13 mouse cellular contexts compared by ENCODE assay signal in genomic region chr13:26519054-26519453, GRCm38 (mm10).
"Had no signal": no experiment of that assay in that cellular context is flagged by ENCODE, and none has a peak within 500 bp of the region (broad histone marks: within the 10 kb centered on the region; RNA-seq: fewer than 3 reads in every experiment).

No protein-coding gene starts in this region.

- H3K9me3 ChIP-seq: limb, embryonic 15.5 days; liver, embryonic 12.5 days; lung, embryonic 15.5 days; midbrain, embryonic 12.5 days; neural tube, embryonic 13.5 days had no signal

- H3K4me3 ChIP-seq: limb, embryonic 15.5 days; liver, embryonic 12.5 days; lung, embryonic 15.5 days; midbrain, embryonic 12.5 days; neural tube, embryonic 13.5 days had no signal

- H3K4me1 ChIP-seq: limb, embryonic 15.5 days; liver, embryonic 12.5 days had no signal

- H3K27me3 ChIP-seq: limb, embryonic 15.5 days; liver, embryonic 12.5 days; lung, embryonic 15.5 days; midbrain, embryonic 12.5 days; neural tube, embryonic 13.5 days had no signal

- ATAC-seq: liver, embryonic 12.5 days had no signal

- H3K27ac ChIP-seq: limb, embryonic 15.5 days; liver, embryonic 12.5 days; lung, embryonic 15.5 days; midbrain, embryonic 12.5 days; neural tube, embryonic 13.5 days had no signal

- H3K9ac ChIP-seq: limb, embryonic 15.5 days; liver, embryonic 12.5 days; lung, embryonic 15.5 days; midbrain, embryonic 12.5 days; neural tube, embryonic 13.5 days had no signal

- H3K4me2 ChIP-seq: limb, embryonic 15.5 days; liver, embryonic 12.5 days; lung, embryonic 15.5 days; midbrain, embryonic 12.5 days; neural tube, embryonic 13.5 days had no signal

- DNase-seq: kidney, postnatal 25 days; layer of hippocampus, adult 9-11 months; layer of hippocampus, postnatal 36 days; retina, postnatal 1 day; right cerebral cortex, postnatal 4 days; spleen, adult 18-20 months; thymus, adult 2 months; thymus, postnatal 25 days had no signal

- H3K36me3 ChIP-seq: limb, embryonic 15.5 days; liver, embryonic 12.5 days; lung, embryonic 15.5 days; midbrain, embryonic 12.5 days; neural tube, embryonic 13.5 days had no signal
